Mouse (Mus musculus) retina, postnatal 7 days (tissue): ENCODE measurements around the gene Gins3.
"Not testable (repeated sequence)": the region's sequence is repeated elsewhere in the genome, so short reads cannot be mapped to it uniquely, and the experiment has no call there.

Source experiments
- DNase-seq: peaks from one replicate; pipeline ENCODE4 v3.0.0-alpha.2; 2012; ENCODE audit warnings: low read depth, low spot score

Gene Gins3

DNA sequence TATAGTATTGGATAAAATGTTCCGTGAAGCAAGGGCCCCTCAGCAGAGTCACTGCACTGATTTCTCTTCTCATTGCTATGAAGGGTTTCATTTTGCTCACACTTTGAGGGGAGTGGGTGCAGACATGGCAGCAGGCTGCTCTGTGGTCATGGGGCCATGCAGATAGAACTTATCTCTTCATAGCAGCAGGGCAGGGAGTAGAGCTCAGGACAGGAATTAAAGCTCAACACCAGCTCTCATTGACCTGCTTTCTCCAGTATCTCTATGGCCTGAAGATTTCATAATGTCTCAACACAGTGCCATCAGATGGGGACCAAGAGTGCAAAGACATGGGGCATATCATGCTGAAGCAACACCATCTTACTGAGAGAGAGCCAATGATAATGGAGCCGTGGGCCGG, 15.0 kb downstream of the Gins3 start:
- DNase-seq, result no peak

DNA sequence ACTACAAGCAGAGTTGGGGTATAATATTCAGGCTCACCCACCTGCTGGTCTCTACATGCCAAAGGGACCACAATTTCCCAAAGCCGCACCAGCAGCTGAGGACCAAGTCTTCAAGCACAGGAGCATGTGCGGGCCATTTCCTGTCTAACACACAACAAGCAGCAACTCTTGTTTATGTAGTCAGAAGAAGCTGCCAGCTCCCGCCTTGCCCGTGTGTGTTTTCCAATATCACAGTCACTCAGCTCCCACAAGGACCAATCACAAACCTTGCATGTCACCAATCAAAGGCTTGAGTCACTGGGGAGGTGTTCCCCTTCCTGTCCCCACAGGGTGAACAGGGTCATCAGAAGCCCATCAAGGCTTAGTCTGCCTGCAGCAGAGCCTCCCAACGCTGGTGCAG, 20.1 kb downstream of the Gins3 start:
- DNase-seq, result no peak

DNA sequence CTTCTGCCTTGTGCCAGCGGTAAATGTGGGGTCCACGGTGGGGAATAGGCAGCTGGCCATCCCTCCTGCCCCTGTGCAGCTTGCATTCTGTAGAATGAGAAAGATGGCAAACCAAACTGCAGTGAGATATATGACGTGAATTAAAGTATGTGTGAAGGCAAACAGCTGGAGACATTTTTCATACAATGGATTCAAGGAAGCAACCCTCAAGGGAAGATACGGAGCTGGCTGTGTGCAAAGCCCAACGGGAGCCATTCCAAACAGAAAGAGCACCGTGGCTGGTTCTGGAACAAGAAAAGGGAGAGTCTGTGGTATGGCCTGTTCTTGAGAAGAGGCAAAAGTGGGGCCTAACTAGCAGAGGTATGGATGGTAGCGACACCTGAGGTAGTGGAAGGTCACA, 22.6 kb downstream of the Gins3 start:
- DNase-seq, result no peak

DNA sequence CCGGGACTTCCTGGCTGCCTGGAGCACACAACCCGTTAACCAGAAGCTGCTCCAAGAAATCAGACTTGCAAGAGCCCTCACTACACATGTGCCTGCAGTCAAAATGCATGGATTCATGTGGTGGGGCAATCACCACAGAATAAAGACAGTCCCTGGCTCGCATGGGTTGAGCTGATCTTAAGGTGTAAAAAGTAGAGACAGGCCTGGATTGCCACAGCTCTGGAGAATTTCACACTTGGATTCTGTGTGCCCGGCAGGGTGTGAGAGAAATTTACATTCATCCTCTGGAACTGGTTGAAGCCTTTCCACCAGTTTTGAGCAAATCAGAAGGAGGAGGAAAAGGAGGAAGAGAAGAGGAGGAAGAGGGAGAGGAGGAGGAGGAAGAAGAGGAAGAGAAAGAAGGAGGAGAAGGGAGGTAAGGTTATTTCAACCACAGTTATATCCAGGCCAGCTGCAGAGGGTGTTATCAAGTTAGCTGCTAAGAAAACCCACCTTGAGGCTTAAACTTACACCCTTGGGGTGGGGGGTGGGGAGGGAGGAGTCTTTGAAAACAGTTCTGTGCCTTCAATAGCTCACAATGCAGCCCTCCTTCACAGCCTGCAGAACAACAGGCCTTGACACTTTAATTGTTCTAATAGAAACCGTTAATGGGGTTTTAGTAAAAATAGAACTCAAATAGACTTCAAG, 23.2 kb downstream of the Gins3 start:
- no peak for DNase-seq

DNA sequence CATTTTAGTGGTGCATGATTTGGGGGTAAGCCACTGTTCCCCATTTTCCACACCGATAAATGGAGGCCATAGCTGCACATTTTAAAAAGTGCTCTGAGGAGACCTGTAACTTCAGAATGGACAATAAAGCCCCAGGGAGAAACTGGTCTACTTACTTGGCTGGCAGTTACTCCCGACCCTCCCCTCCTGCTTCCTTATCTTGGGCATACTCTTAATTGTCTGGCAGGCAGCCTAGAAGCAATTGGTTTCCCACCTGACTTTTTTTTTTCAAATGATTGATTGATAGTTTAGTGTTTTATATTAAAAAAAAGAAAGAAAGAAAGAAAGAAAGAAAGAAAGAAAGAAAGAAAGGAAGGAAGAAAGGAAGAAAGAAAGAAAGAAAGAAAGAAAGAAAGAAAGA, 24.3 kb downstream of the Gins3 start:
- no peak for DNase-seq

DNA sequence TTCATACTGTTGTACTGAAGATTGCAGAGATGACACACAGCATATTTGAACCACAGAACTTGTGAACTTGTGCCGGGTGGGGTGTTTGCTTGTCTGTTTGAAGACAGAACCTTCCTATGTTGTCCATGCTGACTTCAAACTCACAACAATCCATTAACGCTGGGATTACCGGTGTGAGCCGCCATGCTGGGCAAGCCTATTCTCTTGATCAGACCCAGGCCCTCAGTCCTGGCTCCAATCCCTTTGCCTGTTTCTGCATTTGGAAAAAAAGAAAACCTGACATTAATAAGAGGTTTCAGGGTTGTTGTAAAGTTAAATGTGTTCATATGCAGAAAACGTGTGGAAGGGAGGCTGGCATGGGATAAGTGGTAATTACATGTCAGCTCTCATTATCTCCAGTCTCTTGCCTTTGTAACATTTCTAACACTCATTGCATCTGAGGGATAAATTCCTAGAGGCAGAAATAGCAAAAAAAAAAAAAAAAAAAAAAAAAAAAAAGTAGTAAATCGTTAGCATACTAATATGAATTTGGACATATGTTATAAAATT, 27.2 kb downstream of the Gins3 start:
- no peak for DNase-seq

DNA sequence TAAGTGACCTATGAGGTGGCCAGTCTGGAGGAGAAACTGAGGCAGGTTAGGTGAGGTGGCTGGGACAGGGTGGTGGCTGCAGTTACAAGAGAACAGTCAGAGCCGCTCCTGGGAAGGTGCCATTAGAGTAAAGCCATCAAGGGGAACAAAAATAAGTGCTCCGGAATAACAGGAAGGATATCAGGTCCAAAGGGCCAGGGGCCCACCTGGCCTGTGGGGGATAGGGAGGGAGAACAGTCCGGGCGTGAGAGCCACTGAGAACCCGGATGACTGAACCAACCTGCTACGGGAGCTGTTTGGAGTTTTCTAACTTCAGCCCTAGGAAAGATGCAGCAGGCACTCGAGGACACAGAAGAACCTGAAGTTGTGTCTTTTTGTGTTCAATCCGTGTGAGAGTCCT, 27.8 kb downstream of the Gins3 start:
- no peak for DNase-seq

DNA sequence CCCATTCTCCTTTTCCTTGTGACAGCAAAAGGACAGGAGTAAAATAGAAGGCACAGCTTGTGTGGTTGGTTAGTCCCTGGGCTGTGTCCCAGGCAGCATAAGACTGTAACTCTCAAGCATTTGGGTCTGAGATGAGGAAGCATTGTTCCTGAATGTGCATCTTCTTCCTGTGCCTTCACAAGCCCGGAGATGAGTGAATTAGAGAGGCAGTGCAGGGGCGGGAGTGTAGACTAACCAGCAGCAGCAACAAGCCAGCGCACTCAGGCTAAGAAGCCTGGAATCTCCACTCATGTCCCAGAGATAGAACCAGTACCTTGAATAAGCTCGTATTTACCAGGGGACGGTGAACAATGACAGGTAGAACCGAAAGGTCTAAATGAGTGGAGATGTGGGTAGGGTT, 28.3 kb downstream of the Gins3 start:
- DNase-seq, result no peak

DNA sequence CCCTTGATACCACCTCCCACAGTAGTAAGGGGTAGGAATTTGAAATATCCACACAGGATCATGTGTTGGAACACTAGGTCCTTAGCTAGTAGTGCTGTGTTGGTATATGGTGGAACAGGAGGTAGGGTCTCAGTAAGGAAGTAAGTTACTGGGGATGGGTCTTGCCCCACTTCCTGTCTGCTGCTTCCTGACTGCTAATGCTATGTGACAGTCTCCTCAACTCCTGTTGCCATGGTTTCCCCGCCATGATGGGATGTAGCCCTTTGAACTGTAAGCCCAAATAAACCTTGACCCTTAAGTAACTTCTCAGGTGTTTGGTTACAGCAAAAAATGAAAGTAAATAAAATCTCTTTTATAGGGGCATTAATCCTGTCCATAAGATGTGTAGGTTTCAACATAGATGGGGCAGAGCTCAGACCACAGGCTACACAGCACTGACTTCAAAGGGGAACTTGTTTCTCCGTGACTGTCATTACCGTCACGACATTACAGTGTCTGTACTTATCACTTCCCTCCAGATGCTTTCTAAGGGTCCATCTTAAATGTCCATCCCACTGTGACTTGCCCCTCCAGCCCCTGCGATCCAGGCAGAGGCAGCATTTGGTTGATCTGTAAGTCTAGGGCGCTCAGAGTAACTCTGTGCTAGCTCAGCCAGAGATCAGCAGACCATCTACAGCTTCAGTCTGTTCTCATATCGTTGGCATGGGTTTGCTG, 29.8 kb downstream of the Gins3 start:
- no peak for DNase-seq

DNA sequence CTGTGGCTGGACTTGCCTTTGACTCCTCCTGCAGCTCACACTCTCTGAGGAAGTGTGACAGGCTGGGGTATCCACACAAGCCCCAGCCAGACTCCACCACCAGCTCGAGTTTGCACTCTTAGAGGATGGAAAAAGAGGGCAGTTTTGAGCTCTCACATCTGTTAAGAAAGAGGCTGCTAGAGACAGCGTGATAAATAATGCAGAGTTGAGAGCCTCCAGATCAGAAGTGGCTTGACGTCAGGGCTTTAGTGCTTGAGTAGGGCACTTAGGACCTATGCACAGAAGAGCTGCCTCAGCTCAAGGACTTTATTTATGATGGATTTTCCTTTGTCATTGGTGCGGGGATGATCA, 30.3 kb downstream of the Gins3 start:
- DNase-seq, result no peak

DNA sequence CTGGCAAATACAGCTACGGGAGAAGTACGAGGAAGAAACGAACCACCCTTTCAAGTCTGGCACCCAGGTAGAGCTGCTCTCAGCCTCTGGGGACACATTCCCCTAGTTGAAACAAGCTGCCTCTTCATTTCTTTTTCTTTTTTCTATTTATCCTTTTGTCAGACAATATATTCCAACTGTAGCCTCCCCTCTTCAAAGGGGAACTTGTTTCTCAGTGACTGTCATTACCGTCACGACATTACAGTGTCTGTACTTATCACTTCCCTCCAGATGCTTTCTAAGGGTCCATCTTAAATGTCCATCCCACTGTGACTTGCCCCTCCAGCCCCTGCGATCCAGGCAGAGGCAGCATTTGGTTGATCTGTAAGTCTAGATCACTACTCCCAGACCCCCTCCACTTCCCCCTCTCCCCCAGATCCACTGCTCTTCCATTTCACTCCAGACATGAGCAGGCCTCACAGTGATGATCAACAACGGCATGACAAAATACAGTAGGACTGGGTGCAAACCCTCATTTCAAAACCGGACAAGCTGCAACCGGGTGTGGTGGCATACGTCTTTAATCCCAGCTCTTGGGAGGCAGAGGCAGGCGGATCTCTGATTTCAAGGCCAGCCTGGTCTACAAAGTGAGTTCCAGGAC, 32.7 kb downstream of the Gins3 start:
- DNase-seq, result not testable (repeated sequence)

DNA sequence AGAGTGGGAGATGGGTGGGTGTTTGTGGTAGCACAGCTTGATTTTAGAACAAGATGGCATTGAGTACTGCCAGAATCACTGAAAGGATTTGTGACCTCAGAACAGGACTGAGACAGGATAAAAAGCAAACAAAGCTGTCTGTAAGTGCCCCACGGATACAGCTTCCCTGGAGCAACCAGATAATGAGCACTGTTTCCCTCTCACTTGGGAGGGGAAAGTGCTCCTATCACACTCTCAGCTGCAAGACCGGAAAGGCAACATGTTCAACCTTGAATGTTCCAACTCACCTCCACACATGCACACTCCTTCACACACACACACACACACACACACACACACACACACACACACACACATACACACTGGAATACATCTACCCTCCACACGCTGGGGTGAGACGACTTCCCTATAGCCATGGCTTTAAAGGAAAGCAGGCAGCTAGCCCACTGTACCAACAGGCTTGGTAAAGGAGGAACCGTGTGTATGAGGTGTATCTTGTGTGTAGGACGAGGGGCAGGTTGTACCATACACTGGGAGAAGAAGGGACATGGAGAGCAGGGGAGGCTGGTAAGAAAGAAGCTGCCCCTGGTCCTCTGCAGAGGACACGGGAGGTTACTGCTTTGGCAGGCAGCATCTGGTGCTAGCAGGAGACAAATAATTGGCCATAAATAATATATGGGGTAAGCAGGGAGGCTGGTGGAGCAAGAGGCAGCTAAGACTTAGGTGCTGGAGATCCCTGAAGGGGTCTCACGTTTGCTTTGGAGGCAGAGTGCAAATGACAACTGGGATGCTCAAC, 35.1 kb downstream of the Gins3 start:
- no peak for DNase-seq

DNA sequence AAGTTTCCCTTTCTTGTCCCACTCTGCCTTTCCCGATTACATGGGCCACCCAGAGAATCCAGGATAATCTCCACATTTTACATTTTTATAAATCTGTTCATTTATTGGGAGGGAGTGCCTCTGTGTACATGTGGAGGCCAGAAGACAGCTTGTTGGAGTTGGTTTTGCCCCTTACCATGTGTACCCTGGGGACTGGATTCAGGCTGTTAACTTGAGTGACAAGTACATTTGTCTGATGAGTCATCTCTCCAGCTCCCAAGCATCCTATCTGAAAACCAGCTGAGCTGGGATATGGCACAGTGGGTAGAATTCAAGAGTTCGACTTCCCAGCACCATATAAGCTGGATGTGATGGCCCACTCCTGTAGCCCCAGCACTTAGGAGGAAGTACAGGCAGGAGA, 36.7 kb downstream of the Gins3 start:
- no peak for DNase-seq

DNA sequence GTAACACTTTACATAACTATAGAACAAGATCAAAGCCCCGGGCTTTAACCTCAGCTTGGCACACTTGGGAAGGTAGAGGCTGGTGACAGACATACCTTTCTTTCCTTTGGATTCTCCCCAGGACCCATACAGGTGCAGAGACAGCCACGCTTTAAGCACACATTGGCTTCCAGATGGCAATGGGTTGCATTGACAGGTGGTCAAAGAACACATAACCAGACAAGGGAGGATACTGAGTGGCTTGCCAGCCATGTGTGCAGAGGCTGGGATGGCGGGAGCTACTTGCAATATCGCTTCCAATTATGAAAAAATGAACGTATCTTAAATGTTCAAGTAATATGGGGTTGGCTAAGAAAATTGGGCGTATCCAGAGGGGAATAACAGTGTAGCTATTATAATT, 38.6 kb downstream of the Gins3 start:
- DNase-seq, result no peak

DNA sequence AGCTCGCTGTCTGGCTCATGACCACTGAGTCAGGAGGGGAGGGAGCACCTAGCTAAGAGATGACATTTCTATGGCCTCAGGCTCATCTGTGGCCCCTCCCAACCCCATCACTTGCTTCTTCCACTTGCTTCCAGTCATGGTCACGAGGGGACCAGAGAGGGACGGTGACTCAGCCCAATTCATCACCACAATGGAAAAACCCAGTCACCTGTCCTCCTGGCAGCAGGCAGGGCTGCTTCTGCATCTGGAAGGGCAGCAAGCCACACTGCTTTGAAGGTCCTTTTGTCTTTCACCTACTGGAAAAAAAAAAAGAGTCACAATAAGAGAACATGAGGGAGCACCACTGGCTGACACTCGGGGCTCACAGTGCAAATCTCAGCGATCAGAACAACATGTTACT, 39.6 kb downstream of the Gins3 start:
- DNase-seq, result no peak

DNA sequence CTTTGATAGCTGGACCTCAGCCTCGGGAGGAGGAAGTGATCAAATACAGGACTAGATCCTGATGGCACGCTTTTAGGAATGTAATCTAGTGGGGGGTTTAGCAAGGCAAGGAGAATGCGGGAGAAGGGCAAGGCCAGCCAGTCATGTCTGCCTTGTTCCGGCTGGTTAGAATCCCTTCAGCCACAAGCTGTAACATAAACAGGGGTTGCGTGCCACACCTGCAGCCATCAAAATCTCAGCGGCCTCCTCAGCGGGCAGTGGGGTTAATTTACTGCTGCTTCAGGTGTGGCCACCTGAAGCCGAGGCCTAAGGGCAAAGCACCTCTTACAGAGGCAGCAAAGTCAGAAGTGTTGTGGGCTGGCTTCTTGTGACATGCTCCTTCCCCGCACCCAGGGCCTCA, 43.4 kb downstream of the Gins3 start, which contains the start of gene Ndrg4:
Gene Ndrg4 (plus strand): TSS at position 350 of the 400 bp plus-strand sequence.
- no peak for DNase-seq

DNA sequence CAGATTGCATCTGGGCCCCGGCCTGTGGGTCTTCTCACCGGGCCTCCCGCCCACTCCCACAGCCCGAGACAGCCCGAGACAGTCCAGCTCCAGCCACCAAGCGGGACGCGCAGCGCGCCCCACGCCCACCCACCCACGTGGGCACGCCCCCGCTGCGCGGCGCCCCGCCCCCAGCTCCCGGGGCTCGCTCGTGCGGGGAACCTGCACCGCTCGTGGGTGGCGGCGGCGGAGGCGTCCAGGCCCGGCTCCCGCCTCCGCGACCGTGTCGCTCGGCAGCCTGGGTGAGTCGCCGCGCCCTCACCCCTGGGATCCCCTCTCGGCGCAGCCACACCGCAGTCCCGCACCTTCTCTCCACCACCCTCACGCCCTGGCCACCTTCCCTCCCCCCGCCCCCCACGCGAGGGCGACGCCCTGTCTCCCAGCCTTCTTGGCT, 44.4 kb downstream of the Gins3 start:
- DNase-seq, result no peak

DNA sequence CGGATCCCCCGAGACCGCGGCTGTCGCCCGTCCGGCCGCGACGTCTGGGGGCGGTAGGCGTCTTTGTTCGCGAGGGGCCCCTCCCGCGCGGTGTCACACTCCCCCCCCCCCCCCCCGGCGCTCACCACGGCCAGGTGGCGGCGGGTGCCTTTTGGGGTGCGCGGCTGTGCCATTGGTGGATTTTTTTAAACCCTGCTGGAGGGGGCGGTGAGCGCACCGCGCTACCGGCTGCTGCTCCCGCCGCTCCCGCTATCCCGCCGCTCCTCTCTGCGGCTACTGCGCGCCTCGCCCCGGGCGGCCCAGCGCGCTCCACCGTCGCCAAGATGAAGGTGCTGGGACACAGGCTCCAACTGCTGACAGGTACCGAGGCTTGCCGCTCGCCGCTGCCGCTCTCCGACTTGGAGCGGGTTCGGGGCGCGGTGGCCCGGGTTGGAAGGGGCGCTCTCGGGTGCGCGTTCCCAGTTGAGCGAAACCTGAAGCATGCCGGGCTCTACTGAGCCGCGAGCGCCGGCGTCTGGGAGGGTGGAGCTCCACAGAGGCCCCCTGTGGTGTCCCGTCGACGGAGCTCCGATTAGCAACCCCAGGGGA, 44.9 kb downstream of the Gins3 start:
- no peak for DNase-seq

DNA sequence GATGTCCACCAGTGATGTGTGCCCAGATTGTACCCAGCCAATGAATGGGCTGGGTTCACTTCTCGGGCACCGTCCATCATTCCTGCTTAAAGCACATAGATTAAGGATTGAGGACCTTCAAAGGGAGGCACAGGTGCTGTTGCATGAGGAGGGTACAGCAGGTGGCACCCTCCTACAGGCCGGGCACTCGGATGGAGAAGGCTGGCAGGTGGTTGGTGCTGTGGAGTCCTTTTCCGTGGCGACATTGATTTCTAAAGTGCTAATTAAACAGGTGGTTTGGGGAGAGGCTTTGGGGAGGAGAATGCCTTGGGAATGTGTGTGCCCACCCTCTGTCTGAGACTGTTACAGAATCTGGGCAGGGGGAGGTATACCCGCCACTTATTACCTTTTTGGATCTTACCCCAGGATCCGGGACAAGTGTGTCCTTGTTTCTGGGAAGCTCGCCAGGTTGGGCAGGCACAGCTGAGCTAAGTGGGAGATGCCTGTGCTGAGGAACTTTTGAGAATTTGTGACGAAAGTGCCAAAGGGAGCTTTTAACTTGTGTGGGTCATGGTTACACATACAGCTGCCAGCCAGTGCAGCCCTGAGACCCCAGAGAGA, 54.9 kb downstream of the Gins3 start:
- DNase-seq, result no peak

DNA sequence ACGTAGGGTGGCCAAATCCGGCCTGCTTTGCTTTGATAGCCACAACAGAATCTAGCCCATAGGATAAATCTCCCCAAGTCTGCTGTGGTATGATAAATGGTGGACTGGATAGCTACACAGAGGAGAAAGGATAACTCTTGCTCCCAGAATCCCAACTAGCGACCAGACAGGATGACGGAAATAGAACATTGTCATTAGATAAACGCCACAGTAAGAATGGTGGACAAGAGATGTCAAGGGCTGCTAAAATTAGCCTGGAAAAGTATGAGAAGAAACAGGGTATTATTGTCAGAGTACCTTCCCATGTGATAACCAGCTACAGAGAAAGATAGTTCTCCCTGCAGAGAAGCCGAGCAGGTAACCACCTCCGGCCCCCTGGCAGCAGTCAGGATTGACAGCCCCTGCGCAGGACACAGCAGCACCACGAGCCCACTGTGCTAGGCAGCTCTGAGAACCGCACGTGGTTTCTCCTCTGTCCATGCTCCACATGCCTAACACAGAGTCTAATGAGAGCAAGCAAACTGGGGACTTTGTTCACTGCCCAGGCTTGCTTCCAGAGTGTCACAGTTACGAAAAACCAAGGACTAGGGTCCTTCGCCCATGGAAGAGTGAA, 57.8 kb downstream of the Gins3 start:
- no peak for DNase-seq

DNA sequence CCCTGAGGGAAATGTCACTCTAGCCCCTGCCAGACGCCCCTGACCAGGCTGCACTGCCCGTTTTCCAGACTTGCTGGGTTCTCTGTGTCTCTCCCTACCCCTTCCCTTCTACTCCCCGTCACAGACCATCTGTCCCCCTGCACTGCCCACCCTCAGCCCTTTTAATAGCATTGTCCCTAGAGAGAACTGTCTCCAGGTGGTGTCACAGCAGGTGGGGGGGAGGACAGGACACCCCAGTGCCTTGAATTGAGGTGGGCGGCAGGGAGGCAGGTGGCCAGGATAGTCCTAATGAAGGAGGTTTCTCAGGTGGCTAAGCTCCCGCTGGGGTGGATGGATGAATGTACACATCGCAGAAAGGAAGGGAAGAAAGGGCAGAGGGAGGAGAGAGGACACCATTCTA, 61.4 kb downstream of the Gins3 start:
- DNase-seq, result no peak
